41 mouse cellular contexts compared by ENCODE assay signal in genomic region chr19:11725915-11726314, GRCm38 (mm10). TPM values are rescaled to one million over a fixed set of nuclear protein-coding genes. Genes with fewer than 3 reads are reported as not detected.
DNase-seq lines count a peak whose midpoint lies in the region; ATAC-seq lines count a peak whose summit lies in the region.
"Had no signal": no experiment of that assay in that cellular context is flagged by ENCODE, and none has a peak within 500 bp of the region (broad histone marks: within the 10 kb centered on the region; RNA-seq: fewer than 3 reads in every experiment).

No protein-coding gene starts in this region.

- H3K36me3 ChIP-seq in liver, embryonic 11.5 days (ENCODE audit: control insufficient read depth, insufficient read depth, low read length), result no peaks in the 10 kb centered on the region
- H3K36me3 ChIP-seq in liver, embryonic 15.5 days (replicated peaks), result no peaks in the 10 kb centered on the region
- H3K36me3 ChIP-seq: embryonic facial prominence, embryonic 10.5 days; embryonic facial prominence, embryonic 15.5 days; heart, embryonic 13.5 days; midbrain, embryonic 10.5 days had no signal

- H3K27me3 ChIP-seq in liver, embryonic 11.5 days (replicated peaks; ENCODE audit: control insufficient read depth, insufficient read depth, low read length), result no peaks in the 10 kb centered on the region
- H3K27me3 ChIP-seq in liver, embryonic 15.5 days, result no peaks in the 10 kb centered on the region
- H3K27me3 ChIP-seq: CH12.LX; embryonic facial prominence, embryonic 15.5 days; forebrain, embryonic 13.5 days; heart, embryonic 13.5 days; Patski had no signal

- no peak overlapping the region for H3K4me3 ChIP-seq in liver, embryonic 11.5 days (ENCODE audit: low read depth, low read length)
- H3K4me3 ChIP-seq in liver, embryonic 15.5 days (replicated peaks), result no peak overlapping the region
- H3K4me3 ChIP-seq: embryonic facial prominence, embryonic 10.5 days; embryonic facial prominence, embryonic 15.5 days; forebrain, embryonic 13.5 days; heart, embryonic 13.5 days; midbrain, embryonic 10.5 days had no signal

- no peak overlapping the region for H3K9ac ChIP-seq in liver, embryonic 11.5 days (ENCODE audit: low read depth, low read length)
- H3K9ac ChIP-seq in liver, embryonic 15.5 days, result no peak overlapping the region
- H3K9ac ChIP-seq: embryonic facial prominence, embryonic 15.5 days; forebrain, embryonic 13.5 days; heart, embryonic 13.5 days; hindbrain, embryonic 14.5 days had no signal

- H3K4me2 ChIP-seq in liver, embryonic 11.5 days, result no peak overlapping the region
- H3K4me2 ChIP-seq in liver, embryonic 15.5 days, result no peak overlapping the region
- H3K4me2 ChIP-seq: embryonic facial prominence, embryonic 15.5 days; forebrain, embryonic 13.5 days; heart, embryonic 13.5 days; hindbrain, embryonic 14.5 days had no signal

- ATAC-seq in liver, embryonic 11.5 days (replicated peaks; ENCODE audit: low FRiP score), result peak; percentile 91
- ATAC-seq in common myeloid progenitor, adult 5-6 weeks (replicated peaks; ENCODE audit: low read depth, poor library complexity, severe bottlenecking), result peak; percentile 56; the same call in 1 of the 2 replicates
- ATAC-seq in liver, embryonic 15.5 days (ENCODE audit: insufficient read depth), result peak; percentile 86
- ATAC-seq: forebrain, embryonic 13.5 days; intestine, postnatal 0 days; midbrain, embryonic 16.5 days; Patski had no signal

- 0 out of 2 replicates have a peak, but pooled peaks cover 3% of the 10 kb centered on the region for H3K4me1 ChIP-seq in liver, embryonic 11.5 days (replicated peaks; ENCODE audit: control insufficient read depth, insufficient read depth, low read length)
- H3K4me1 ChIP-seq in liver, embryonic 15.5 days (replicated peaks), result peaks cover 16% of the 10 kb centered on the region
- H3K4me1 ChIP-seq: embryonic facial prominence, embryonic 10.5 days; embryonic facial prominence, embryonic 15.5 days; forebrain, embryonic 13.5 days; heart, embryonic 13.5 days; midbrain, embryonic 10.5 days had no signal

- H3K9me3 ChIP-seq in liver, embryonic 11.5 days (ENCODE audit: control insufficient read depth, low read length), result no peaks in the 10 kb centered on the region
- no peaks in the 10 kb centered on the region for H3K9me3 ChIP-seq in liver, embryonic 15.5 days (replicated peaks)
- H3K9me3 ChIP-seq: embryonic facial prominence, embryonic 10.5 days; embryonic facial prominence, embryonic 15.5 days; forebrain, embryonic 13.5 days; heart, embryonic 13.5 days; midbrain, embryonic 10.5 days had no signal

- H3K27ac ChIP-seq in liver, embryonic 11.5 days (ENCODE audit: low read depth, low read length), result 0 out of 2 replicates have a peak overlapping the region, but pooled peaks have one; percentile 21
- 0 out of 2 replicates have a peak overlapping the region, but pooled peaks have one; percentile 72 for H3K27ac ChIP-seq in liver, embryonic 15.5 days (replicated peaks)
- H3K27ac ChIP-seq: embryonic facial prominence, embryonic 10.5 days; embryonic facial prominence, embryonic 15.5 days; forebrain, embryonic 13.5 days; heart, embryonic 13.5 days; hindbrain, embryonic 14.5 days; macrophage; midbrain, embryonic 10.5 days had no signal

- no peak for DNase-seq in liver, embryonic 11.5 days (ENCODE audit: low spot score)
- no peak for DNase-seq in liver
- DNase-seq in layer of hippocampus, postnatal 10 days (ENCODE audit: low spot score in 2 of 2), result no peak
- DNase-seq in kidney, adult 18-20 months, result no peak
- no peak for DNase-seq in layer of hippocampus, adult 18-20 months (ENCODE audit: low spot score in 2 of 2)
- DNase-seq: adrenal gland, postnatal 14 days; cerebellum, adult 18-20 months; cerebellum, postnatal 10 days; gastrocnemius, postnatal 10 days; heart, postnatal 10 days; kidney, postnatal 14 days; lung, postnatal 10 days; thymus, postnatal 14 days had no signal

- whole genome bisulfite sequencing in liver, embryonic 11.5 days, result 37% methylated on average over 2 of the region's 2 CpGs
- 11% methylated on average over 2 of the region's 2 CpGs for WGBS in liver, embryonic 15.5 days (ENCODE audit: insufficient replicate concordance)

RNA-seq across cellular contexts. Expression of gene Gif, which starts 21.4 kb away (rescaled TPM):
- polyA plus RNA-seq in liver, embryonic 11.5 days (2014; fragmentation: Nextera tagmentation; extraction: Ambion mirVana), result not detected in 2 replicates
- total RNA-seq in common myeloid progenitor, adult 5-6 weeks (2017), result not detected in 2 replicates
- not detected in 2 replicates for polyA plus RNA-seq in liver, embryonic 15.5 days (2015; fragmentation: Nextera tagmentation; extraction: Ambion mirVana)
- total RNA-seq in layer of hippocampus, postnatal 10 days (2021), result not detected
- total RNA-seq in layer of hippocampus, adult 18-20 months (2021), result not detected
- total RNA-seq: adrenal gland, postnatal 14 days; ES-E14; gastrocnemius, postnatal 10 days; heart, adult 8-10 months; heart, postnatal 10 days; hematopoietic stem cell, adult 5-6 weeks; layer of hippocampus, postnatal 25 days; left cerebral cortex, adult 8-10 months; liver, adult 2 months; neutrophil, adult 5-6 weeks had no signal
- polyA plus RNA-seq: C2C12; cortical plate, adult 2 months; embryonic facial prominence, embryonic 10.5 days; embryonic facial prominence, embryonic 15.5 days; forebrain, embryonic 13.5 days; gonadal fat pad, adult 2 months; heart, embryonic 13.5 days; hindbrain, embryonic 14.5 days; intestine, postnatal 0 days; kidney, embryonic 14.5 days; limb, embryonic 11.5 days; liver, adult 2 months; macrophage; midbrain, embryonic 10.5 days; midbrain, embryonic 16.5 days; neural tube, embryonic 11.5 days; spleen, adult 2 months; urinary bladder, adult 2 months had no signal

RNA-seq across cellular contexts. Expression of gene Oosp3, which starts 29.1 kb away (rescaled TPM):
- not detected in 2 replicates for polyA plus RNA-seq in liver, embryonic 11.5 days (2014; fragmentation: Nextera tagmentation; extraction: Ambion mirVana)
- total RNA-seq in common myeloid progenitor, adult 5-6 weeks (2017), result not detected in 2 replicates
- polyA plus RNA-seq in liver, embryonic 15.5 days (2015; fragmentation: Nextera tagmentation; extraction: Ambion mirVana), result not detected in 2 replicates
- total RNA-seq in layer of hippocampus, postnatal 10 days (2021), result not detected
- total RNA-seq in layer of hippocampus, adult 18-20 months (2021), result not detected
- total RNA-seq: adrenal gland, postnatal 14 days; CH12.LX; ES-E14; gastrocnemius, postnatal 10 days; heart, adult 8-10 months; heart, postnatal 10 days; hematopoietic stem cell, adult 5-6 weeks; layer of hippocampus, postnatal 25 days; left cerebral cortex, adult 8-10 months; liver, adult 2 months; neutrophil, adult 5-6 weeks had no signal
- polyA plus RNA-seq: C2C12; cortical plate, adult 2 months; embryonic facial prominence, embryonic 10.5 days; embryonic facial prominence, embryonic 15.5 days; forebrain, embryonic 13.5 days; gonadal fat pad, adult 2 months; heart, embryonic 13.5 days; hindbrain, embryonic 14.5 days; intestine, postnatal 0 days; kidney, embryonic 14.5 days; limb, embryonic 11.5 days; liver, adult 2 months; macrophage; midbrain, embryonic 10.5 days; midbrain, embryonic 16.5 days; neural tube, embryonic 11.5 days; Patski; spleen, adult 2 months; urinary bladder, adult 2 months had no signal

RNA-seq across cellular contexts. Expression of gene Oosp1, which starts 35.0 kb away (rescaled TPM):
- polyA plus RNA-seq in liver, embryonic 11.5 days (2014; fragmentation: Nextera tagmentation; extraction: Ambion mirVana), result not detected in 2 replicates
- 7.4 and 12.8 TPM in 2 replicates for total RNA-seq in common myeloid progenitor, adult 5-6 weeks (2017)
- polyA plus RNA-seq in liver, embryonic 15.5 days (2015; fragmentation: Nextera tagmentation; extraction: Ambion mirVana), result 0.14 TPM in 1 of 2 replicates, not detected in the other
- total RNA-seq in layer of hippocampus, postnatal 10 days (2021), result not detected
- total RNA-seq in layer of hippocampus, adult 18-20 months (2021), result not detected
- total RNA-seq: ES-E14; gastrocnemius, postnatal 10 days; heart, adult 8-10 months; heart, postnatal 10 days; layer of hippocampus, postnatal 25 days; left cerebral cortex, adult 8-10 months; liver, adult 2 months; neutrophil, adult 5-6 weeks had no signal
- polyA plus RNA-seq: C2C12; cortical plate, adult 2 months; embryonic facial prominence, embryonic 10.5 days; embryonic facial prominence, embryonic 15.5 days; forebrain, embryonic 13.5 days; gonadal fat pad, adult 2 months; heart, embryonic 13.5 days; hindbrain, embryonic 14.5 days; intestine, postnatal 0 days; kidney, embryonic 14.5 days; limb, embryonic 11.5 days; liver, adult 2 months; macrophage; midbrain, embryonic 10.5 days; midbrain, embryonic 16.5 days; neural tube, embryonic 11.5 days; Patski; urinary bladder, adult 2 months had no signal

RNA-seq across cellular contexts. Expression of gene Mrpl16, which starts 44.3 kb away (rescaled TPM):
- polyA plus RNA-seq in liver, embryonic 11.5 days (2014; fragmentation: Nextera tagmentation; extraction: Ambion mirVana), result 72.8 and 76.5 TPM in 2 replicates
- total RNA-seq in common myeloid progenitor, adult 5-6 weeks (2017), result 89.0 and 118 TPM in 2 replicates
- 28.0 and 33.6 TPM in 2 replicates for polyA plus RNA-seq in liver, embryonic 15.5 days (2015; fragmentation: Nextera tagmentation; extraction: Ambion mirVana)
- total RNA-seq in layer of hippocampus, postnatal 10 days (2021), result 10 to 100 TPM; 45.4 to 46.7 TPM
- 10 to 100 TPM; 35.3 to 36.1 TPM for total RNA-seq in layer of hippocampus, adult 18-20 months (2021)
